Mouse (Mus musculus) lung, embryonic 14.5 days (tissue): Measurements from ENCODE around the gene Olfr1408. TPM values are rescaled to one million over a fixed set of nuclear protein-coding genes. Genes with fewer than 3 reads are reported as not detected.

ENCODE experiments used
- ATAC-seq: fragments of 200-750 bp; cut with Nextera tagmentation; 2 replicates; pipeline ENCODE4 v1.8.0; 2017; ENCODE audit warnings: mild to moderate bottlenecking, moderate TSS enrichment, moderate library complexity; ENCODE audit not compliant: insufficient read depth
- DNase-seq: peaks from one replicate; pipeline ENCODE4 v3.0.0-alpha.2; 2015
- H3K27ac ChIP-seq: fragments of 300-500 bp; sonication (generic); 2 replicates; pipeline ENCODE4 v1.5.1; 2014; ENCODE audit warnings: low read depth, mild to moderate bottlenecking, moderate library complexity
- H3K27me3 ChIP-seq: fragments of 300-500 bp; sonication (generic); 2 replicates; pipeline ENCODE4 v1.6.1; 2014; ENCODE audit warnings: low read length, control low read depth; ENCODE audit not compliant: insufficient read depth
- H3K36me3 ChIP-seq: fragments of 300-500 bp; sonication (generic); 2 replicates; pipeline ENCODE4 v1.6.1; 2014; ENCODE audit warnings: control low read depth; ENCODE audit not compliant: insufficient read depth
- H3K4me1 ChIP-seq: fragments of 300-500 bp; sonication (generic); 2 replicates; pipeline ENCODE4 v1.6.1; 2014; ENCODE audit warnings: antibody characterized with exemption, control low read depth; ENCODE audit not compliant: insufficient read depth
- H3K4me2 ChIP-seq: fragments of 300-500 bp; sonication (generic); 2 replicates; pipeline ENCODE4 v1.6.1; 2014; ENCODE audit warnings: mild to moderate bottlenecking
- H3K4me3 ChIP-seq: fragments of 300-500 bp; sonication (generic); 2 replicates; pipeline ENCODE4 v1.5.1; 2014; ENCODE audit warnings: low read depth, low read length
- H3K9ac ChIP-seq: fragments of 300-500 bp; sonication (generic); 2 replicates; pipeline ENCODE4 v1.6.1; 2014
- H3K9me3 ChIP-seq: fragments of 300-500 bp; sonication (generic); 2 replicates; pipeline ENCODE4 v1.6.1; 2016; ENCODE audit warnings: low read depth, low read length, control low read depth
- CTCF ChIP-seq: IDR thresholded peaks from 2 replicates; pipeline ENCODE4 v1.5.1; 2016; ENCODE audit warnings: antibody characterized with exemption, low read depth
- WGBS: fragments of 180-500 bp; shearing (Covaris S2); extraction: QIAGEN DNeasy Blood & Tissue Kit; methylation state at CpG from one replicate; pipeline ENCODE4 v1.1.7; 2014; 5-methylcytosine and 5-hydroxymethylcytosine counted together
- polyA plus RNA-seq: library from polyadenylated mRNA; unstranded; fragments of >200 nt; fragmentation: Nextera tagmentation; extraction: Ambion mirVana; gene quantifications from 2 replicates; pipeline ENCODE4 v1.2.1, GENCODE M21; 2014

Olfr1408 gene
- polyA plus RNA-seq: not detected in 2 replicates

GRCm38 (mm10) chr1:173137274-173137673, at the start of gene Olfr1408:
Gene Olfr1408 (minus strand): TSS chr1:173137374.
- no peak for TF ChIP-seq CTCF
- Histone ChIP-seq H3K9me3 (no peaks in the 10 kb centered on the region), H3K4me2 (no peak within 1 kb of the TSS), H3K4me1 (no peaks in the 10 kb centered on the region), H3K9ac (no peak within 1 kb of the TSS), H3K4me3 (no peak within 1 kb of the TSS), H3K27ac (no peak within 1 kb of the TSS), H3K27me3 (no peaks in the 10 kb centered on the region), H3K36me3 (no peaks in the 10 kb centered on the region)
- DNase-seq (no peak), ATAC-seq (no peak)
- WGBS: 68% methylated on average over 2 of the region's 2 CpGs

GRCm38 (mm10) chr1:173174154-173174842, 37.1 kb upstream of the Olfr1408 start:
- Histone ChIP-seq H3K9me3 (no peaks in the 10 kb centered on the region), H3K4me1 (no peaks in the 10 kb centered on the region), H3K4me2 (no peak overlapping the region), H3K27me3 (no peaks in the 10 kb centered on the region), H3K9ac (no peak overlapping the region), H3K4me3 (no peak overlapping the region), H3K27ac (no peak overlapping the region), H3K36me3 (no peaks in the 10 kb centered on the region)
- ATAC-seq (no peak), DNase-seq (no peak)
- no peak for TF ChIP-seq CTCF

Other genes starting within 250 kb of the Olfr1408 start
- not detected in 2 replicates for gene Apcs, start 242.3 kb downstream of the Olfr1408 start, polyA plus RNA-seq
- not detected in 2 replicates for gene Olfr16, start 187.0 kb downstream of the Olfr1408 start, polyA plus RNA-seq
- not detected in 2 replicates for gene Olfr1406, start 53.3 kb upstream of the Olfr1408 start, polyA plus RNA-seq
- not detected in 2 replicates for gene Olfr218, start 60.4 kb upstream of the Olfr1408 start, polyA plus RNA-seq
- not detected in 2 replicates for gene Olfr1404, start 75.0 kb upstream of the Olfr1408 start, polyA plus RNA-seq
- gene Fcer1a, start 89.8 kb upstream of the Olfr1408 start, polyA plus RNA-seq: not detected in 2 replicates
- gene Olfr418, start 128.6 kb upstream of the Olfr1408 start, polyA plus RNA-seq: not detected in 2 replicates
- not detected in 2 replicates for gene Mptx2, start 140.4 kb upstream of the Olfr1408 start, polyA plus RNA-seq
- gene Ackr1, start 196.4 kb upstream of the Olfr1408 start, polyA plus RNA-seq: 0.54 and 0.81 TPM in 2 replicates
- gene Aim2, start 213.5 kb upstream of the Olfr1408 start, polyA plus RNA-seq: 0.92 and 2.5 TPM in 2 replicates
- gene Cadm3, start 230.3 kb upstream of the Olfr1408 start, polyA plus RNA-seq: 4.1 and 4.9 TPM in 2 replicates